Mouse (Mus musculus) myocyte (in vitro differentiated cells): ENCODE measurements at regions not wholly inside any gene's neighbourhood (a gene's known extent, or its start where the extent isn't known, plus 50 kb on each side); places are given as distances from the start of the nearest gene placed in this dataset.

Experiments
- CEBPB ChIP-seq: IDR thresholded peaks from 2 replicates; pipeline ENCODE4 v1.6.1; 2011; ENCODE audit warnings: mild to moderate bottlenecking, moderate library complexity; ENCODE audit not compliant: poor library complexity, insufficient read depth, severe bottlenecking
- E2F4 ChIP-seq: IDR thresholded peaks from one replicate; pipeline ENCODE4 v1.6.1; 2011; ENCODE audit warnings: mild to moderate bottlenecking, control low read depth, moderate library complexity; ENCODE audit not compliant: insufficient read depth
- POLR2A ChIP-seq: IDR thresholded peaks from one replicate; pipeline ENCODE4 v1.6.1; 2011; ENCODE audit warnings: low read depth, mild to moderate bottlenecking, control low read depth, moderate library complexity; ENCODE audit not compliant: insufficient read length
- SRF ChIP-seq: IDR thresholded peaks from one replicate; pipeline ENCODE4 v1.6.1; 2011; ENCODE audit warnings: low read depth; ENCODE audit not compliant: control insufficient read depth, insufficient read length
- TCF3 ChIP-seq: IDR thresholded peaks from one replicate; pipeline ENCODE4 v1.6.1; 2011; ENCODE audit warnings: low read depth, control low read depth; ENCODE audit not compliant: insufficient read length
- USF1 ChIP-seq: IDR thresholded peaks from one replicate; pipeline ENCODE4 v1.6.1; 2011; ENCODE audit warnings: low read depth, mild to moderate bottlenecking, control low read depth, moderate library complexity

DNA sequence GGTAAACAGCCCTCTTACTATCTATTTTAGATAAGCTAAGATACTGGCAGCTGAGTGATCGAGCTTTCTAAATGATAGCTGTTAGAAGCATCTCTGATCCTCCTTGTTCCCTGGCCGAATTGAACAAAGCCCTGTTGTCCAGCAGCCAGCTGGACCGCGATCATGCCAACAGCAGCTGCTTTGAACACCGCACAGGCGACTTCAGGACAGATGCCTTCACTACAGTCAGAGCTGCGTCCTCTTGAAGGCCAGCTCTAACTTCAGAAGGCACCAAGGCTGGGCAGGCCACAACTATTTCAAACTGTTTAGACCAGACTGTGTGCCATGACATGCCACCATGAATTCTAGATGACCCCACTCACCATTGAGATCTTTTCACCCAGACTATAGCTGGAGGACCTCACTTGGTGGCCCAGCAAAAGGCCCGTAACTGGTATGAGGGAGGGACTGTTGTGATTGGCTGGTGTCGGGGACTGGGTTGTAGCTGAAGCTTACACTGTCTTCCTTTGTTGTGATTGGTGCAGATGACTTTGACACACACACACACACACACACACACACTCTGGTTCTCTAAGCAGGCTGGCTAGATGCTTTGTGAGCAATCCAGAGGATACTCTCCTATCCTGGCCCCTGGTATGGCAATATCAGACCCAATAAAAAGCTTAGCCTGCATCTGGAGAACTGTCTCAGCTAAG, 50.1 kb upstream of the Rc3h1 start:
- no peak for TF ChIP-seq E2F4
- no peak for TF ChIP-seq POLR2A
- no peak for TF ChIP-seq SRF
- peak; percentile 58 for TF ChIP-seq TCF3
- no peak for TF ChIP-seq USF1
- TF ChIP-seq CEBPB, result no peak
